Mouse (Mus musculus): ENCODE measurements at regions not wholly inside any gene's neighbourhood (a gene's known extent, or its start where the extent isn't known, plus 50 kb on each side); places are given as distances from the start of the nearest gene placed in this dataset.

- DNase-seq = no peak
Measured at GRCm38 (mm10) chr5:150866198-150866597, 86.2 kb upstream of the Kl start.

DNA sequence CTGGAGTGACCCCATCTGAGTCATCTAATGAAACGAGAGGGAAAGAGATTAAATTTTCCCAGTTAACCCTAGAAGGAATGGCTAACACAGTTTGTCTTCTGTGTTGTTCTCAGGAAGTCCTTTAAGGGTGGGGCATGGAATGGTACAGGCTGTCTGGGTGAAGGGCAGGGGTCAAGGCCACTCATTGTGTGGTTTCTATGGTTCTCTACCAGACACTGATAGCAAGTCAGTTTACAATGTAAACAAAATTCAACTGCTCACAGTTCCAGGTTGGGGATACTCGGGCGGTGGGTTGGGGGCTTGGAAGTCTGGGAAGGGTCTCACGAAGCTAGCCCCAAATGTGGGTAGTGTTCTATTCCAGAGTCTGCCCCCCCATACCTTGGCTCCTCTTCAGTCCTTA is 82.5 kb upstream of the Kl start:
- DNase-seq = no peak

- DNase-seq = no peak
Measured at GRCm38 (mm10) chr5:150878805-150879204, 73.6 kb upstream of the Kl start.

DNA sequence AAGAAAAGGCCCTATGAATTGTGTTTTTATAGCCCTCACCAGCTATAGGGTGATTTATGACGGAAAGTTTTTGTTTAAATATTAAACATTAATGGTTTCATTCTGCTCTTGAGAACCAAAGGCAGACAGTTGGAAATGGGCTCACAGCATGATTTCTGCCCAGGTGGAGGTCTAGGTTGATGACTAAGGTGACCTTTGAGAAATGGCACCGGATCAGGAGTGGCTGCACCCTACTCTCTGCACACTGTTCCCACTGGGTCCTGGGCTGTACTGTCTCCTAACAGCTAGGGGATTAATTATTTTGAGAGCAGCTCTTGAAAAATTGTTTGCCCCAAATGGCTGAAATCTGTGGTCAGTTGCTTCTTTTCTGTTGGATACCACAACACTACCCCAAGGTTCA is 68.7 kb upstream of the Kl start:
- peak in 1 of 2 experiments; percentile 5 for DNase-seq

DNA sequence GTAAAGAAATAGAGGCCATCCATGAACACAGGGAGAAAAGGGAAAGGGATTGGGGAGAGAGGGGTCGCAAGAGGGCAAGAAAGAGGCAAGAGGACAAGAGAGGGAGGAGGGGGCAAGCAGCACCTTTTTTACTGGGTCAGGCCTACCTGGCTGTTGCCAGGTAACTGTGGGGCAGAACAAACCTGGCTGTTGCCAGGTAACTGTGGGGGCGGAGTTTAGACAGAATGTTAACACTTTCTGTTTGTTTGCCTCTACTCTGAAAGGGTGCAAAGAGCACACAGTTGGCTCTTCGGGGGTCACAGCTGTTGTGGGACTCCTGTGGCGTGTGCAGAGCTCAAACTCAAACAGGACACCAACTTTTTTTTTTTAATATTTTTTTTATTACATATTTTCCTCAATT is 62.3 kb upstream of the Kl start:
- no peak for DNase-seq

DNA sequence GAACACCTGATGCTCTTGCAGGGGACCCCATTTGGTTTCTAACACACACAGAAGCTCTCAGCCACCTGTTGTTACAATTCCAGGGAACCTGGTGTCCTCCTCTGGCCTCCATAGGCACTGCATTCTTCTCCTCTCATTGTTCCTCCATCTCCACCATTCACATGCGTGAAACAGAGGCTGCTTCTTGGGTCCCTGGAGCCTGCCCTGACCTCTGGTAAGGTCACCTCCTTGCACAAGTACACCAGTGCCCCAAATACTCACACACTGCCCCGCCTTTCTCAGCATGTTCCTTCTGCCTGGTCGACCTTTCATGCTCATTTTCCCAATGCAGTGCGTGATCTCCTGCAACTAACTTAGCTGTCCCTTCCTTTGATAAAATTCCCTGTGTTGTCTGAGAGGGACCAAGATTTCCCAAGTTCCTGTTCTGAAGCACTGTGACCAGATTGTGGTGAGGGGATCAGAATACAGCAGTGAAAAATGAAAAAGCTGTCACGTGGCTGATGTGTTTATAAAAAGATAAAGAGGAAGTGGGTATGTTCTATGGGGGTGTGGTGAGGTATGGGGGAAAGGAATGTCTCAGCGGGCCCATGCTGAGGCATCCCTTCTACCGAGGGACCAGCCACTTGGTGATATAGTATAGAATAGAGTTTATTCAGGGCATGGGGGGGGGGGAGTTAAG is 61.0 kb upstream of the Kl start:
- no peak for DNase-seq

GRCm38 (mm10) chr5:150894049-150894738 is 58.2 kb upstream of the Kl start:
- no peak for DNase-seq

DNA sequence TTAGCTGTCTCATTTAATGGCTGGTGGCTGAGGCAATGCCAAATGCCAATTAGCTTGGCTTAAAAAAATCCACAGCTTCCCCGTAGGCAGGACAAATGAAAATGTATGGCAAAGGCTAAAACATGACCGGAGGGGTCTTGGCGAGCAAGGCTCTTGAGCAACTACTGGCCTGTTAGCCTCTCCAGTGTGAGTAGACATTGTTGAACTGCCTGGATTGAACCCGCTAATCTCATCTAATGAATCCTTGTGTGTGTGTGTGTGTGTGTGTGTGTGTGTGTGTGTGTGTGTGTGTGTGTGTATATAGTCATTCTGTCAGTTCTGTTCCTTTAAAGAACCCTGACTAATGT is 57.7 kb upstream of the Kl start:
- DNase-seq = no peak

DNA sequence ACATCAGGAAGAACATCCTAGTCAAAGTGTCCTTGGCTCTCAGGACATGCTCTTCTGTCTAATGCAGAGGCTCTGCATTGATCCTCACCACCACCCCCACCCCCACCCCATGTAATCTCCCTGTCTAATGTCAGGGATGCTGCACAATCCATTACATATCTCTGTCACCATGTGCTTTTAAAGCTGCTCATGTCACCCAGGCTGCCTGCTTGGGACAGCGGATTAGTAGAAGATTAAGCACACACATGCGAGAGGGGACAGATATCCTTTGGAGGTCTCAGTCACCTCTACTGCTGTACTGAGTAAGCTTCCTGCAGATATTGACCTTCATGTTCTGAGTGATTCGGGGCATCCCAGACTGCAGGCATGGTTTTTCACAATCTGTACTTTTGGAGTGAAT is 50.7 kb upstream of the Kl start:
- no peak for DNase-seq
